Mouse (Mus musculus) thymus, adult 2 months (tissue): Measurements from ENCODE around the gene Dnttip1.

Experiments
- CTCF ChIP-seq: fragments of 200-500 bp; IDR thresholded peaks from 2 replicates; pipeline ENCODE4 v1.5.1; 2012; ENCODE audit warnings: mild to moderate bottlenecking, control low read depth, low read length, moderate library complexity, borderline replicate concordance; ENCODE audit not compliant: control insufficient read depth, poor library complexity, insufficient read depth; ENCODE audit errors: extremely low read depth
- POLR2A ChIP-seq: fragments of 200-500 bp; IDR thresholded peaks from 2 replicates; pipeline ENCODE4 v1.6.1; 2012; ENCODE audit warnings: mild to moderate bottlenecking, low read length, control low read depth, moderate library complexity; ENCODE audit not compliant: control insufficient read depth, poor library complexity, insufficient read depth; ENCODE audit errors: extremely low read depth

DNA sequence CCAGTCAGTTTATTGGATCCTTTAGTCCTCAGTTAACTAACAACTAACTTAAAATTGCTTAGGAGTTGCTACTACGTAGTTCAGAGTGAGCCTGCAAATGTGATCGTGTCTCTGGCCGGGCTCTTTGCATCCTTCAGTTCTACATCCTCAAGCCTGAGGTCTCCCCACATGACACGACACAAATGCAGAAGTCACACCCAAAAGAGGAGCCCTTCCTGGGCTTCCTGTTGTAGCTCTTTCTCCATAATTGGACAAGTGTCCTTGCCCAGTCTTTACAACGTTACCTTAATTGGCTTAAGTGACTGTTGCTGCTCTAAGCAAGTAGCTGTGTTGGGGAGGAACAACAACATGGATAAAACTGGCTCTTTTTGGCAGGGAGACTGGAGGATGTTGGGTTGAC lies 69.6 kb downstream of the Dnttip1 start:
- TF ChIP-seq POLR2A = no peak
- TF ChIP-seq CTCF = no peak
